Mouse (Mus musculus) heart, postnatal 0 days (tissue): ENCODE measurements at regions not wholly inside any gene's neighbourhood (a gene's known extent, or its start where the extent isn't known, plus 50 kb on each side); places are given as distances from the start of the nearest gene placed in this dataset.

Experiments
- ATAC-seq: fragments of 200-750 bp; cut with Nextera tagmentation; 2 replicates; pipeline ENCODE4 v1.8.0; 2017; ENCODE audit warnings: low read depth, moderate number of reproducible peaks, moderate library complexity; ENCODE audit not compliant: insufficient read depth
- DNase-seq: peaks from one replicate; pipeline ENCODE4 v3.0.0-alpha.2; 2016; ENCODE audit warnings: low spot score
- H3K27ac ChIP-seq: fragments of 300-500 bp; sonication (generic); 2 replicates; pipeline ENCODE4 v1.5.1; 2014; ENCODE audit warnings: low read depth, mild to moderate bottlenecking
- H3K27me3 ChIP-seq: fragments of 300-500 bp; sonication (generic); 2 replicates; pipeline ENCODE4 v1.6.1; 2014; ENCODE audit warnings: low read length, mixed read lengths; ENCODE audit not compliant: control insufficient read depth, insufficient read depth
- H3K36me3 ChIP-seq: fragments of 300-500 bp; sonication (generic); replicated peaks from 2 replicates; pipeline ENCODE4 v1.6.1; 2014; ENCODE audit warnings: low read length, mixed read lengths; ENCODE audit not compliant: control insufficient read depth, insufficient read depth
- H3K4me1 ChIP-seq: fragments of 300-500 bp; sonication (generic); 2 replicates; pipeline ENCODE4 v1.6.1; 2014; ENCODE audit warnings: antibody characterized with exemption; ENCODE audit not compliant: control insufficient read depth, insufficient read depth
- H3K4me2 ChIP-seq: fragments of 300-500 bp; sonication (generic); 2 replicates; pipeline ENCODE4 v1.6.1; 2014; ENCODE audit warnings: low read depth, mild to moderate bottlenecking, low read length, moderate library complexity
- H3K4me3 ChIP-seq: fragments of 300-500 bp; sonication (generic); 2 replicates; pipeline ENCODE4 v1.5.1; 2014; ENCODE audit warnings: low read depth, low read length
- H3K9ac ChIP-seq: fragments of 300-500 bp; sonication (generic); replicated peaks from 2 replicates; pipeline ENCODE4 v1.6.1; 2014; ENCODE audit warnings: low read depth, low read length, mixed read lengths
- H3K9me3 ChIP-seq: fragments of 300-500 bp; sonication (generic); replicated peaks from 2 replicates; pipeline ENCODE4 v1.6.1; 2016; ENCODE audit warnings: low read length; ENCODE audit not compliant: control insufficient read depth
- CTCF ChIP-seq: IDR thresholded peaks from 2 replicates; pipeline ENCODE4 v1.5.1; 2016; ENCODE audit warnings: antibody characterized with exemption, control low read depth, low read depth
- EP300 ChIP-seq: IDR thresholded peaks from 2 replicates; pipeline ENCODE4 v1.6.1; 2016; ENCODE audit warnings: antibody characterized with exemption, low read depth
- WGBS: fragments of 180-500 bp; shearing (Covaris S2); extraction: QIAGEN DNeasy Blood & Tissue Kit; methylation state at CpG from one replicate; pipeline ENCODE4 v1.1.7; 2014; 5-methylcytosine and 5-hydroxymethylcytosine counted together

DNA sequence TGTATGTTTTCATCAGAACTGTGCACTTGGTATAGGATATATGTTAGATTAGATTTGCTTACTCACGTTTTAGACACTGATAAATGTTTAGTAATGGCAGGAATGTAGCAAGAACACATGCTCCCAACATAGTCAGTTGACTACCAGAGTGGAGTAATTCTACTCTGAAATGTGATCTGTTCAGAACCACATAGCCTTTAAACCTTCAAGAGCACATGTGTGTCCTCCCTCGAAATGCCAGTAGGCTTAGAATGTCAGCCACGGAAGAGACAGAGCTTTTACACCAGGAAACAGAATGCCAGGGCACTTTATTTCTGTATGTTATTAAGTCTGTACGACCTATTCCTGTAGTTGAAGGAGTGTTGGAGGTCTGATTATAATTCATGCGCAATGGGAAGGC, 51.3 kb upstream of the Cd28 start:
- ATAC-seq (no peak), DNase-seq (no peak)
- no peaks in the 10 kb centered on the region for H3K36me3 ChIP-seq
- H3K4me3 ChIP-seq: no peak overlapping the region
- H3K9ac ChIP-seq: no peak overlapping the region
- peaks cover 9% of the 10 kb centered on the region; the same call in 1 of the 2 replicates for H3K4me1 ChIP-seq
- no peak overlapping the region for H3K27ac ChIP-seq
- no peak for TF ChIP-seq EP300
- no peak for TF ChIP-seq CTCF
- 57% methylated on average over 5 of the region's 5 CpGs for WGBS
- H3K27me3 ChIP-seq: no peaks in the 10 kb centered on the region
- no peaks in the 10 kb centered on the region for H3K9me3 ChIP-seq
- no peak overlapping the region for H3K4me2 ChIP-seq

DNA sequence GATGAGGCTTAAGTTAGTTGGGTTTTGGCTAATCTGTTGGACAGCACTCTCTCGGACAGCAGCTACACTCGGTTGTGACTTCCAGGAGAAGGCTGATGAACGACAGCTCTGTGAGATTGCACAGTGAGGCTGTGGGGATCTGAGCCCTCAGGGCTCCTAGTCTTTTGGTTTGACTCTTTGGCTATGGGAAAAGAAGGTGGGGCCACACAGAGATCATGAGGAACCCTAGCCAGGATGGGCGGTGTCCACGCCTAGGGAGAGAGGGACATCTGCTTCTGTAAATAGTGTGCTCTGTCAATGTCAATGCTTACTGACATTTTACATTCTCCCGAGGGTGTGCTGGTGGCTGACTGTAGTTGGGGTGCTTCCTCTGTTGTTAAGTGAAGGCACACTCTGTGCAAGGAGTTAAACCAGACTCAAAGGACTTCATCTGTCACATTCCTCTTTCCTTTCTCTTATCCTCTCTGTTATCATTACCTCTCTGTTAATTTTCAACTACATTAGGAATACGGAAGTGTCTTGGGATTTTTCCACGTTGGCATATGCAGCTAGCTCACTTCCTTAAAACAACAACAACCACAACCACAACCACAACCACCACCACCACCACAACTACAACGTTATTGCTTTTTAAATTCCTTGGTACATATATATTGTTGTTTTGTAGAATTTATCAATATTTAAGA, 54.2 kb upstream of the Cd28 start:
- H3K4me3 ChIP-seq: no peak overlapping the region
- H3K4me1 ChIP-seq: peaks cover 15% of the 10 kb centered on the region; the same call in 1 of the 2 replicates
- ATAC-seq: peak; percentile 58
- H3K27me3 ChIP-seq: no peaks in the 10 kb centered on the region
- H3K27ac ChIP-seq: 0 out of 2 replicates have a peak overlapping the region, but pooled peaks have one; percentile 22
- 24% methylated on average over 9 of the region's 9 CpGs for WGBS
- TF ChIP-seq CTCF (no peak), EP300 (no peak)
- no peaks in the 10 kb centered on the region for H3K36me3 ChIP-seq
- no peaks in the 10 kb centered on the region for H3K9me3 ChIP-seq
- H3K4me2 ChIP-seq: peak overlapping the region; percentile 0; the same call in 1 of the 2 replicates
- no peak for DNase-seq
- no peak overlapping the region for H3K9ac ChIP-seq

DNA sequence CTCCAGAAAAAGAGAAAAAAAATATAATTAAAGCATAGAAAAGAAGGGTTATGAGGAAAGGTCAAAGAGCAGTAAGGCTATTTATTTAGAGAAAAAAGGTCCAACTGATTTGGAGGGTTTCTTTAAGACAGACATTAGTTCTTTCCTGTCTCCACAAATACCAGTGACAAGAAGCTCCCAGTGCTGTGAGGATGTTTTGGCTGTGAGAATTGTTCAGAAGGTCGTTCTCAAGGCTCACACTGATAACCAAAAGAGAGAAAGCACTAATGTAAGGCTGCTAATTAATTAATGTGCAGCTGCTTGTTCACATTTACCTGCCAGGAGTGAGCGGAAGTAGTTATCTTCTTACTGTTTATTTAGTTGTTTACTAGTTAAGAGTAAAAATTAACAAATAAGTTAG, 54.7 kb upstream of the Cd28 start:
- TF ChIP-seq CTCF (no peak), EP300 (no peak)
- Histone ChIP-seq H3K36me3 (no peaks in the 10 kb centered on the region), H3K27ac (peak overlapping the region; percentile 22; the same call in 1 of the 2 replicates), H3K4me2 (no peak overlapping the region), H3K4me3 (no peak overlapping the region), H3K9ac (no peak overlapping the region), H3K9me3 (no peaks in the 10 kb centered on the region), H3K4me1 (peaks cover 21% of the 10 kb centered on the region; the same call in 1 of the 2 replicates), H3K27me3 (no peaks in the 10 kb centered on the region)
- 39% methylated on average over 2 of the region's 2 CpGs for WGBS
- no peak for DNase-seq
- ATAC-seq: no peak

DNA sequence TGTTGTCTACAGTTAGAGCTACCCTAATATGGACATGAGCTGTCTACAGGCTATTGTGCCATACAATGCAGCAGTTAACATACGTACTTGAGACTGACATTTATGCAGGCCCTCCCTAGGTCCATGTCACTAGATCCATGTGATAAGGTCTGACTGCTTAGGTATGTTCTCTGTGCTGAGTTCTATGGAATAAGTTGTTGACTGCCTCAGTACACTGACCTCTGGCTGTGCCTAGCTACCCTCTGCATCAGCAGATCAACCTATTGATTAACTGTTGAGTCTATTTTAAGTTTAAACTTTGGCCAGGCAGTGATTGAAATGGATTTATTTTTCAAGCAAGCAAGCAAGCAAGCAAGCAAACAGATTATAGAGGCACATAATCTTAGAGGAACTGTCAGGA, 57.0 kb upstream of the Cd28 start:
- no peaks in the 10 kb centered on the region for H3K36me3 ChIP-seq
- H3K9me3 ChIP-seq: no peaks in the 10 kb centered on the region
- ATAC-seq: no peak
- no peak overlapping the region for H3K4me2 ChIP-seq
- H3K4me3 ChIP-seq: no peak overlapping the region
- H3K27me3 ChIP-seq: no peaks in the 10 kb centered on the region
- no peak overlapping the region for H3K9ac ChIP-seq
- H3K27ac ChIP-seq: no peak overlapping the region
- no peak for DNase-seq
- peaks cover 43% of the 10 kb centered on the region for H3K4me1 ChIP-seq
- no peak for TF ChIP-seq CTCF
- TF ChIP-seq EP300: no peak
- WGBS: 83% methylated on average over 1 of the region's 1 CpGs

DNA sequence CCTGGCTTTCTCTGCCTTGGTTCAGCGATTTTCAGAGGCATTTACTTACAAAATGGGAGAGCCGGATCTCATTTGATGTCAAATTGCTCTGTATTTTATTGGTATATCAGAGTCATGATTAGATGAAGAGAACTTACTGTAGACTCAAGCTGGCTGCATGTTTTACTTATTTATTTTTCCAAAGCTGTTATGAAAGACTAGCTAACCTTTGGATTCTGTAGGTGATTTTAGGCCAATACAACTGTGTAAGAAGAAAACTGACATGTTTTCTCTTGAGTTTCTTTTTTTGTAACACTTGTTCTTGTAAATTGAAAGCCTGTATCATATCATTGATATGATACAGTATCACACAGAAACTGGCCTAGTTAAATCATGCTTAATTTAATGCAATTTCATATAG, 57.6 kb upstream of the Cd28 start:
- ATAC-seq (no peak), DNase-seq (no peak)
- H3K27me3 ChIP-seq: no peaks in the 10 kb centered on the region
- peaks cover 43% of the 10 kb centered on the region for H3K4me1 ChIP-seq
- no peaks in the 10 kb centered on the region for H3K36me3 ChIP-seq
- 77% methylated on average over 2 of the region's 2 CpGs for WGBS
- no peaks in the 10 kb centered on the region for H3K9me3 ChIP-seq
- H3K4me2 ChIP-seq: no peak overlapping the region
- TF ChIP-seq CTCF (no peak), EP300 (no peak)
- no peak overlapping the region for H3K4me3 ChIP-seq
- H3K9ac ChIP-seq: no peak overlapping the region
- no peak overlapping the region for H3K27ac ChIP-seq

DNA sequence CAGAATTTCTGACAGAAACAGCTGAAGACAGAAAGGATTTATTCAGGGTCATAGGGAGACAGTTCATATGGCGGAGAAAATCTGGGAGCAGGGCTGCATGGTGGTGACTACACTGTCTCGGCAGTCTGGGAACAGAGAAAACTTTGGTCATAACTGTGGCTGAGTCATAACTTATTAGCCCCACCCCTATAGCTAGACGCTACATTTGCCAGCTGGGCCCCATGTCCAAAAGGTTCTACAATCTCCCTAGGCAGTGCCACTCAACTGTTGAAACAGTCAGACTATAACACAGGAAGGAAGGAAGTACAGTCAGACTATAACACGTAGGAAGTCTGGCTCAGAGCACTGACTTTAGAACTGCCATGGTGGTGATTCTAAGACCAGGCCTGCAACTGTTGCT, 58.2 kb upstream of the Cd28 start:
- ATAC-seq (peak; percentile 9; the same call in 1 of the 2 replicates), DNase-seq (no peak)
- Histone ChIP-seq H3K27me3 (no peaks in the 10 kb centered on the region), H3K36me3 (no peaks in the 10 kb centered on the region), H3K9me3 (no peaks in the 10 kb centered on the region), H3K4me1 (peaks cover 43% of the 10 kb centered on the region), H3K4me3 (no peak overlapping the region), H3K27ac (no peak overlapping the region), H3K9ac (no peak overlapping the region), H3K4me2 (no peak overlapping the region)
- WGBS: 67% methylated on average over 4 of the region's 4 CpGs
- no peak for TF ChIP-seq CTCF
- TF ChIP-seq EP300: no peak
